Mouse (Mus musculus): ENCODE measurements around the gene Hmga2. TPM values are rescaled to one million over a fixed set of nuclear protein-coding genes. Genes with fewer than 3 reads are reported as not detected.

Gene Hmga2
- polyA plus RNA-seq, 1 experiment from 2014 or later = 3.4 TPM

GRCm38 (mm10) chr10:120432731-120433462 lies 43.4 kb downstream of the Hmga2 start:
- Histone ChIP-seq H3K4me3 (ENCODE audit: low read depth, low read length) (no peak overlapping the region), H3K36me3 (ENCODE audit: control insufficient read depth, insufficient read depth, low read length) (no peaks in the 10 kb centered on the region), H3K9me3 (ENCODE audit: control insufficient read depth, low read length) (no peaks in the 10 kb centered on the region), H3K4me1 (ENCODE audit: control insufficient read depth, insufficient read depth, low read length) (0 out of 2 replicates have a peak, but pooled peaks cover 2% of the 10 kb centered on the region), H3K9ac (replicated peaks; ENCODE audit: low read depth, low read length) (no peak overlapping the region), H3K27ac (ENCODE audit: low read depth, low read length) (no peak overlapping the region), H3K27me3 (ENCODE audit: control insufficient read depth, insufficient read depth, low read length) (no peaks in the 10 kb centered on the region), H3K4me2 (ENCODE audit: low read depth, low read length) (no peak overlapping the region)
- ATAC-seq (ENCODE audit: low read depth) = no peak
- 11% methylated on average over 9 of the region's 9 CpGs for whole genome bisulfite sequencing

GRCm38 (mm10) chr10:120432081-120432480 lies 44.2 kb downstream of the Hmga2 start:
- no peaks in the 10 kb centered on the region for H3K36me3 ChIP-seq (ENCODE audit: control insufficient read depth, insufficient read depth, low read length)
- H3K4me2 ChIP-seq (ENCODE audit: low read depth, low read length) = no peak overlapping the region
- 0 out of 2 replicates have a peak, but pooled peaks cover 2% of the 10 kb centered on the region for H3K4me1 ChIP-seq (ENCODE audit: control insufficient read depth, insufficient read depth, low read length)
- H3K4me3 ChIP-seq (ENCODE audit: low read depth, low read length) = no peak overlapping the region
- no peak for ATAC-seq (ENCODE audit: low read depth)
- H3K9ac ChIP-seq (replicated peaks; ENCODE audit: low read depth, low read length) = no peak overlapping the region
- no peak overlapping the region for H3K27ac ChIP-seq (ENCODE audit: low read depth, low read length)
- WGBS = 66% methylated on average over 9 of the region's 9 CpGs
- H3K9me3 ChIP-seq (ENCODE audit: control insufficient read depth, low read length) = no peaks in the 10 kb centered on the region
- no peaks in the 10 kb centered on the region for H3K27me3 ChIP-seq (ENCODE audit: control insufficient read depth, insufficient read depth, low read length)

GRCm38 (mm10) chr10:120431435-120431834 lies 44.8 kb downstream of the Hmga2 start:
- H3K9me3 ChIP-seq (ENCODE audit: control insufficient read depth, low read length) = no peaks in the 10 kb centered on the region
- no peak overlapping the region for H3K9ac ChIP-seq (replicated peaks; ENCODE audit: low read depth, low read length)
- H3K27me3 ChIP-seq (ENCODE audit: control insufficient read depth, insufficient read depth, low read length) = no peaks in the 10 kb centered on the region
- H3K4me1 ChIP-seq (ENCODE audit: control insufficient read depth, insufficient read depth, low read length) = 0 out of 2 replicates have a peak, but pooled peaks cover 2% of the 10 kb centered on the region
- H3K27ac ChIP-seq (ENCODE audit: low read depth, low read length) = no peak overlapping the region
- no peak overlapping the region for H3K4me2 ChIP-seq (ENCODE audit: low read depth, low read length)
- ATAC-seq (ENCODE audit: low read depth) = no peak; the same call in 1 of the 2 replicates
- no peaks in the 10 kb centered on the region for H3K36me3 ChIP-seq (ENCODE audit: control insufficient read depth, insufficient read depth, low read length)
- no peak overlapping the region for H3K4me3 ChIP-seq (ENCODE audit: low read depth, low read length)
- WGBS = 82% methylated on average over 2 of the region's 2 CpGs

- no peak overlapping the region for H3K27ac ChIP-seq (ENCODE audit: low read depth, low read length)
- H3K4me2 ChIP-seq (ENCODE audit: low read depth, low read length) = no peak overlapping the region
- no peaks in the 10 kb centered on the region for H3K36me3 ChIP-seq (ENCODE audit: control insufficient read depth, insufficient read depth, low read length)
- H3K4me3 ChIP-seq (ENCODE audit: low read depth, low read length) = no peak overlapping the region
- 0 out of 2 replicates have a peak, but pooled peaks cover 2% of the 10 kb centered on the region for H3K4me1 ChIP-seq (ENCODE audit: control insufficient read depth, insufficient read depth, low read length)
- 48% methylated on average over 7 of the region's 7 CpGs for WGBS
- ATAC-seq (ENCODE audit: low read depth) = no peak
- no peaks in the 10 kb centered on the region for H3K27me3 ChIP-seq (ENCODE audit: control insufficient read depth, insufficient read depth, low read length)
- H3K9ac ChIP-seq (replicated peaks; ENCODE audit: low read depth, low read length) = no peak overlapping the region
- no peaks in the 10 kb centered on the region for H3K9me3 ChIP-seq (ENCODE audit: control insufficient read depth, low read length)
Measured at GRCm38 (mm10) chr10:120430422-120430821, 45.8 kb downstream of the Hmga2 start.

GRCm38 (mm10) chr10:120429758-120430259 lies 46.5 kb downstream of the Hmga2 start:
- Histone ChIP-seq H3K9ac (replicated peaks; ENCODE audit: low read depth, low read length) (no peak overlapping the region), H3K4me2 (ENCODE audit: low read depth, low read length) (no peak overlapping the region), H3K4me1 (ENCODE audit: control insufficient read depth, insufficient read depth, low read length) (0 out of 2 replicates have a peak, but pooled peaks cover 2% of the 10 kb centered on the region), H3K4me3 (ENCODE audit: low read depth, low read length) (no peak overlapping the region), H3K9me3 (ENCODE audit: control insufficient read depth, low read length) (no peaks in the 10 kb centered on the region), H3K27ac (ENCODE audit: low read depth, low read length) (no peak overlapping the region), H3K27me3 (ENCODE audit: control insufficient read depth, insufficient read depth, low read length) (no peaks in the 10 kb centered on the region), H3K36me3 (ENCODE audit: control insufficient read depth, insufficient read depth, low read length) (no peaks in the 10 kb centered on the region)
- WGBS = 79% methylated on average over 5 of the region's 5 CpGs
- no peak for ATAC-seq (ENCODE audit: low read depth)

- ATAC-seq (ENCODE audit: low read depth) = no peak
- H3K9me3 ChIP-seq (ENCODE audit: control insufficient read depth, low read length) = no peaks in the 10 kb centered on the region
- 87% methylated on average over 10 of the region's 10 CpGs for WGBS
- H3K27ac ChIP-seq (ENCODE audit: low read depth, low read length) = no peak overlapping the region
- H3K4me3 ChIP-seq (ENCODE audit: low read depth, low read length) = no peak overlapping the region
- H3K36me3 ChIP-seq (ENCODE audit: control insufficient read depth, insufficient read depth, low read length) = no peaks in the 10 kb centered on the region
- no peaks in the 10 kb centered on the region for H3K27me3 ChIP-seq (ENCODE audit: control insufficient read depth, insufficient read depth, low read length)
- 0 out of 2 replicates have a peak, but pooled peaks cover 2% of the 10 kb centered on the region for H3K4me1 ChIP-seq (ENCODE audit: control insufficient read depth, insufficient read depth, low read length)
- no peak overlapping the region for H3K4me2 ChIP-seq (ENCODE audit: low read depth, low read length)
- H3K9ac ChIP-seq (replicated peaks; ENCODE audit: low read depth, low read length) = no peak overlapping the region
Measured at GRCm38 (mm10) chr10:120429199-120429551, 47.1 kb downstream of the Hmga2 start.

- Histone ChIP-seq H3K4me2 (ENCODE audit: low read depth, low read length) (peak overlapping the region; percentile 1; the same call in 1 of the 2 replicates), H3K27me3 (ENCODE audit: control insufficient read depth, insufficient read depth, low read length) (no peaks in the 10 kb centered on the region), H3K4me3 (ENCODE audit: low read depth, low read length) (no peak overlapping the region), H3K4me1 (ENCODE audit: control insufficient read depth, insufficient read depth, low read length) (0 out of 2 replicates have a peak, but pooled peaks cover 2% of the 10 kb centered on the region), H3K9me3 (ENCODE audit: control insufficient read depth, low read length) (no peaks in the 10 kb centered on the region), H3K27ac (ENCODE audit: low read depth, low read length) (no peak overlapping the region), H3K9ac (replicated peaks; ENCODE audit: low read depth, low read length) (no peak overlapping the region), H3K36me3 (ENCODE audit: control insufficient read depth, insufficient read depth, low read length) (no peaks in the 10 kb centered on the region)
- 64% methylated on average over 33 of the region's 33 CpGs for WGBS
- ATAC-seq (ENCODE audit: low read depth) = peak; percentile 57; the same call in 1 of the 2 replicates
Measured at GRCm38 (mm10) chr10:120428430-120429198, 47.7 kb downstream of the Hmga2 start.

- Histone ChIP-seq H3K9ac (replicated peaks; ENCODE audit: low read depth, low read length) (no peak overlapping the region), H3K4me1 (ENCODE audit: control insufficient read depth, insufficient read depth, low read length) (peaks cover 11% of the 10 kb centered on the region), H3K4me2 (ENCODE audit: low read depth, low read length) (no peak overlapping the region), H3K9me3 (ENCODE audit: control insufficient read depth, low read length) (no peaks in the 10 kb centered on the region), H3K4me3 (ENCODE audit: low read depth, low read length) (no peak overlapping the region), H3K27me3 (ENCODE audit: control insufficient read depth, insufficient read depth, low read length) (no peaks in the 10 kb centered on the region), H3K27ac (ENCODE audit: low read depth, low read length) (no peak overlapping the region), H3K36me3 (ENCODE audit: control insufficient read depth, insufficient read depth, low read length) (no peaks in the 10 kb centered on the region)
- WGBS = 69% methylated on average over 14 of the region's 14 CpGs
- ATAC-seq (ENCODE audit: low read depth) = no peak
Measured at GRCm38 (mm10) chr10:120426086-120426610, 50.1 kb downstream of the Hmga2 start.
